Mouse (Mus musculus): Measurements from ENCODE around the gene Enpp7.

Enpp7 gene

DNA sequence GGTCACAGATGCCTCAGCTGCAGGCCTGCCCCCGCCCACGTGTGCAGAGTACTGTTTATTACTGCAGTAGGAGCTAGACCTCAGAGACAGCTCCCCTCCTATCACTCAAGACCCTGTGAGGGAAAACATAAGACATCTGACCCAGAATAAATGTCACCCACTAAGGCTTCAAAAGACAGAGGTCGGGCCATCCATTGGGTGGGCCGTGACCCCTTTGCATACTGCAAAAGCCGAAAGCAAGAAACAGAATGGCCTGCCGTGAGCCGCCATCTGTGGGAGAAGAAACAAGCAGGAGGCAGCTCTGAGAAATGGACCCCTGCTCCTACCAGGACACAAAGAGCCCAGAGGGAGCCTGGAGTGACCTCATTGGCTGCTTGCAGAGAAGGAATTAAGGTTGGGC is 29.5 kb downstream of the Enpp7 start:
- TF ChIP-seq GATA4 (IDR thresholded peaks at IDR 0.05; ENCODE audit: insufficient replicate concordance, low read length) = no peak

DNA sequence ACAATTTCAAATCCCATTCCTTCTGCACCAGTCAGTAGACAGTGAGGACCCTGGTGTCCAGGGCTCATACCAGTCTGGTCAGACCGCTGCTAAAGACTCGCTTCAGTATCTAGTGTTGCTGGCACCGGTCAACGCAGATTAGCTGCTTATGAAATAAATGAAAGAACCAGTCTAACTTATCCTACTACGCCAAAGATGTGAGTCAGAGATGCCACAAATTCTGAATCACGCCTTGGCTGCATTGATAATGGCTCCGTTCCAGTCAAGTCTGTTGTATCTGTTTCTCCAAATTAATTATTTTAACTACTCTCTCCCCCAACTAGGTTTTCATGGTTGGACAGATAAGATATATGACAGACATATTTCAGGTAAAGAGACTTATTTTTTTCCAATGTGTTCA is 33.2 kb downstream of the Enpp7 start:
- no peak for TF ChIP-seq GATA4 (IDR thresholded peaks at IDR 0.05; ENCODE audit: insufficient replicate concordance, low read length)

- no peak for TF ChIP-seq GATA4 (IDR thresholded peaks at IDR 0.05; ENCODE audit: insufficient replicate concordance, low read length)
These were observed 34.3 kb downstream of the Enpp7 start for GRCm38 (mm10) chr11:119022068-119022894.

GRCm38 (mm10) chr11:119022895-119023615 is 35.1 kb downstream of the Enpp7 start, which contains the start of gene Cbx2:
Gene Cbx2, plus strand, starts transcription at chr11:119022962.
- TF ChIP-seq GATA4 (IDR thresholded peaks at IDR 0.05; ENCODE audit: insufficient replicate concordance, low read length) = peak; percentile 70; the same call in 1 of the 2 replicates

DNA sequence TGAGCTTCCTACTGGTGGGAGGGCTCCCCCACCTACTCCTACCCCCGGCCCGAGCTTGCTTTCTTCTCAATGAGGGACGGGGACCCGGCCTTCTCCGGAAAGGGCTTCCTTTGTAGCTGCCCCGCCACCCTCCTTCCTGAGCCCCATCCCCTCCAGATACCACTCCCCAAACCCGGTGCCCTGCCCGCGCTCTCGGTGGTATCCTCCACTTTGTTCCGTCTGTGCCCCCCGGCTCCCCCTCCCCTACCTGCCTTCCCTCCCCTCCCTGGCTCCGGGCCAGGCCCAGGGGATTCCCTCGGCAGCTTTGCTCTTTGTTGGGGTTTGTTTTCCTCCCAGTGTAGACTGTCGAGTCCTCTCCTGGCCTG is 35.6 kb downstream of the Enpp7 start:
- no peak for TF ChIP-seq GATA4 (IDR thresholded peaks at IDR 0.05; ENCODE audit: insufficient replicate concordance, low read length)

GRCm38 (mm10) chr11:119024260-119024659 is 36.3 kb downstream of the Enpp7 start:
- TF ChIP-seq GATA4 (IDR thresholded peaks at IDR 0.05; ENCODE audit: insufficient replicate concordance, low read length) = no peak

DNA sequence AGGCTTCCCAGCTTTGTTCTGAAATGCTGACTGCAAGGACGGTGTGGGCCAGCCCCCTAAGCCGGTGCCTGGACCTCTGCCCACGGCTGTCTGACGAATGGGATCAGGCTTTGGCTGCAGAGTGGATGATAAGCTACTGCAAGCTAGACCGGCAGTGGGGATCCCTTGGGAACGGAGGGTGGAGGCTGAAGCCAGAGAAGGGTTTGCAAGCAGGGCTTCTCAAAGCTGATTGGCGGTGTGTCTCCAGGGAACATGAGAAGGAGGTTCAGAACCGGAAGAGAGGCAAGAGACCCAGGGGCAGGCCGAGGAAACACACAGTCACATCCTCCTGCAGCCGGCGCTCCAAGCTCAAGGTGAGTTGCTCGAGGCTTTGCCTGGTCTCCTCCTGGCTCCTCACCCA is 38.2 kb downstream of the Enpp7 start:
- no peak for TF ChIP-seq GATA4 (IDR thresholded peaks at IDR 0.05; ENCODE audit: insufficient replicate concordance, low read length)

DNA sequence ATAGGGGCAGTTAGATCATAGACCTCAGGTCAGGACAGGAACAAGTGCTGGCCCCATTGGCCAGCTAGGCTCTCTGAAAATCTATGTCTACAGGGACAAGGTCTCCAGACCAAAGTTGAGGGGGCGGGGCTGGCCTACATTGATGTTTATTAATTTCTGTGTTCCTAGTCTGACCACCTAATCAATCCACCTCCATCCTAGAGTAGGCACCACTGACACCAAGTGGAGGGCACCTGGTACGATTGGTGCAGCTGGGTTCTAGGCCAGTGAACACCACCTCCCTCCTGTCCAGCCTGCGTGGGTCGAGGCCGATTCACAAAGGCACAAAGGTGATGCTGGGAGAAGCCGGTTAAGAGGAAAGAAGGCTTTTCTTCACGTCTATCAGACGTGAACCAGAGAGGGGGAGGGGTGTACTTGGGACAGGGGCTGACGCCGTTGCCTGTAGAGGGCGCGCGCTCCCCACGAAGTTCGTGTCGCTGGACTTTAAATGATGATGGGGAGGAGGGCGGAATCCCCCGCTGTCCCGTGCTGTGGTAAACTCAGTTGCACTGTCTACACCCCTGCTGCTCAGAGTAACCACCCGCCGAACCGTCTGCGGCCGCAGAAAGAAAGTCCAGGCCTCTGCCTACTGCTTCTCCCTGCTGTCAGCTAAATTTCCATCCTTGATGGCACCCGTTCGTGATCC is 46.0 kb downstream of the Enpp7 start:
- TF ChIP-seq GATA4 (IDR thresholded peaks at IDR 0.05; ENCODE audit: insufficient replicate concordance, low read length) = no peak

- no peak for TF ChIP-seq GATA4 (IDR thresholded peaks at IDR 0.05; ENCODE audit: insufficient replicate concordance, low read length)
These were observed 46.6 kb downstream of the Enpp7 start for GRCm38 (mm10) chr11:119034635-119035034.

DNA sequence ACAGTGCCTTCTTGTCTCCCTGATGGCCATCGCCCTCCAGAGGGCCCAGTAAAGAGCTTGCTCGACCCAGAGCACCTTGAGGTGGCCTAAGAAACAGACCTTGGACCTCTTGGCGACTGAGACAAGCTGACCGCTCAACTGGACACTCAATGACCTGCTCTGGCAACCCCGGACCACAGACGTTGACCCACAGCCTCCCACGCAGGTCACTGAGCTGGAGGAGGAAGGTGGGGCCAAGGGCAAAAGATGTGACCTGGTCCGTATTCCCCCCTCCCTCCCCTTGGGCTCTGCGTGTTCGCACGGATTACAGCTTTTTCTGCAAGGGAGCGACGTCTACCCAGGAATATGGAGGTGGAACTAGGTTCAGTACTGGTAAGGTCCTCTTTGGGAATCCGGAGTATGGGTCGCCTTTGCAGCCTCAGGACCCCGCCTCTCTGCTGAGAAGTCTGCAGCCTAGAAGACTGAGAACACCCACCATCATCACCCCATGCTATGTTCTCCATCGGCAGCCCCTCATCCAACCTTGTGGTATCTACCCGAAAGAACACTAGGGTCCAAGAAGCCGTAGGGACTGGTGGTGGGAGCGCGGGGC is 47.2 kb downstream of the Enpp7 start:
- no peak for TF ChIP-seq GATA4 (IDR thresholded peaks at IDR 0.05; ENCODE audit: insufficient replicate concordance, low read length)

DNA sequence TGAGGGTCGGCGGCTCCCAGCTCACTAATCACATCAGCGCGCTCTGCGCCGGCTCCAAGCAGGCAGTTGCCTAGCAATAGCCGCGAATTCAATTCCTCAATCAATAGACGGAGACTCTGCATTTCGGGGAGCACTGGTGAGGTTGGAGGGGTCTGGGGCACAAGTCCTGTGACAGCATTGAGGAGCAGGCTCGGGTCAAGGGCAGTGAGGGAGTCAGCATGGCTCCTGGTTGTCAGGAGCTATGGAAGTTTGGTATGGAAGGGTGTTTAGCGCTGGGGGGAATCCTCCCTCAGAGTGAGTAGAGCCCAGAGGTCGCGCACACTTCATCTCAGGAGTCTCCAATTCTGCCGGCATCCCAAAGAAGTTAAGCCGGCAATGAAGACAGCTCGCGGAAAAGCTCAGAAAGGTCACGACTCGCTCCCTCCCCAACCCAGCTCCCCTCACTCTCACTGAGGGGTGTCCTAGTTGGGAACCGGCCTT is 47.7 kb downstream of the Enpp7 start:
- no peak for TF ChIP-seq GATA4 (IDR thresholded peaks at IDR 0.05; ENCODE audit: insufficient replicate concordance, low read length)

GRCm38 (mm10) chr11:119036447-119036846 is 48.5 kb downstream of the Enpp7 start:
- no peak for TF ChIP-seq GATA4 (IDR thresholded peaks at IDR 0.05; ENCODE audit: insufficient replicate concordance, low read length)

DNA sequence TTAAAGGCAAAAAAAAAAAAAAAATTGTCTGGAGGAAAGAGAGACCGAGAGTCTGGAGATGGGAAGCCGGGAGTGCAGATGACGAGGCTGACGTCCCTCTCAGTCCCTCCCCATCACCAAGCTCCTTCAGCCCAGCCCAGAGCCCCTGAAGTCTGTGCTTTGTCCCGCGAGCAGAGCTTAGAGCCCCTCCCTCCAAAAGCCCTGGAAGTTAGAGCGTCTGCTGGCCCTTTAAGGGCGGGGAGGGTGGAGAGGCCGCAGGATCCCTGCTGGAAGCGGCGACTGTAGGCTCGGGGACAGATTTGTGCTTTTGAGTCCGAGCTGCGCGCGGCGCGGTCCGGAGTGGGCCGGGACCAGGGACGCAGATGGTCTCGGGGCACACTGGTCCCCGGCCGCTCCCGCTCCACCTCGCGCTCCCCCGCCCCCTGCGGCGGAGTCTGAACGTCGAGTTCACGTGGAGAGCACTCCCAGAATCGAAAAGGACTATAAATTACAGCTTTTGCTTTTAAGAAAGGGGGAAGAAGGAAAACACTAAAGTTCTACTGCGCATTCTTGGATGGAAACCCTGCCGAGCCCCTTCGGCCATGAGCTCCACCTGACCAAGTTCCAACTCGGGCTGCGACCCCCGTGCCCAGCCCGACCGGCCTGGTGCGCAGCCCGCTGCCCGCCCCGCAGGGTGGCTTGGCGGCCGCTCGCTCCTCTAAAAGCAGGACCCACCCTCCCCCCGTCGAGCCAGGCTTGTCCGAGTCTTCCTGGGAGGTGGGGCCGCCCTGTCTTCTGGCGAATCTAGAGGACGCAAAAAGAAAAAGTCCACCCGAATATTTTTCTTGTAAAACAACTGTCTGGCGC is 49.2 kb downstream of the Enpp7 start:
- TF ChIP-seq GATA4 (IDR thresholded peaks at IDR 0.05; ENCODE audit: insufficient replicate concordance, low read length) = no peak

- TF ChIP-seq GATA4 (IDR thresholded peaks at IDR 0.05; ENCODE audit: insufficient replicate concordance, low read length) = no peak
These were observed 49.9 kb downstream of the Enpp7 start for GRCm38 (mm10) chr11:119037780-119038401.

Data from liver, adult (tissue).